Mouse (Mus musculus): ENCODE data around the gene Cidec.

The Cidec gene

GRCm38 (mm10) chr6:113444207-113444965 lies 8.8 kb upstream of the Cidec start:
- in situ Hi-C loops (cut with MboI, MseI): loop anchor here (5.0 to 10.0 kb wide), 2 partner anchors 83 to 520 kb away; no protein-coding TSS in a partner anchor

GRCm38 (mm10) chr6:113443091-113443490 lies 7.5 kb upstream of the Cidec start:
- in situ Hi-C loops (cut with MboI, MseI): loop anchor here (5.0 to 10.0 kb wide), 2 partner anchors 84 to 522 kb away; no protein-coding TSS in a partner anchor

GRCm38 (mm10) chr6:113442442-113443090 lies 7.0 kb upstream of the Cidec start, which contains the start of gene Jagn1:
Gene Jagn1 (plus strand): TSS chr6:113442569.
- in situ Hi-C loops (cut with MboI, MseI): loop anchor here (5.0 to 10.0 kb wide), 2 partner anchors 85 to 522 kb away; no protein-coding TSS in a partner anchor

GRCm38 (mm10) chr6:113442087-113442441 lies 6.5 kb upstream of the Cidec start:
- in situ Hi-C loops (cut with MboI, MseI): loop anchor here (5.0 to 10.0 kb wide), 2 partner anchors 85 to 523 kb away; no protein-coding TSS in a partner anchor

- in situ Hi-C loops (cut with MboI, MseI): loop anchor here (5.0 to 10.0 kb wide), 2 partner anchors 86 to 524 kb away; no protein-coding TSS in a partner anchor
Observed at GRCm38 (mm10) chr6:113441147-113441680, 5.7 kb upstream of the Cidec start.

- in situ Hi-C loops (cut with MboI, MseI): loop anchor here (5.0 to 10.0 kb wide), 2 partner anchors 87 to 524 kb away; no protein-coding TSS in a partner anchor
Observed at GRCm38 (mm10) chr6:113440686-113441085, 5.1 kb upstream of the Cidec start.

GRCm38 (mm10) chr6:113438721-113439430 lies 3.3 kb upstream of the Cidec start:
- in situ Hi-C loops (cut with MboI, MseI): no loop called here

- in situ Hi-C loops (cut with MboI, MseI): no loop called here
Observed at GRCm38 (mm10) chr6:113437135-113437534, 1.6 kb upstream of the Cidec start.

- in situ Hi-C loops (cut with MboI, MseI): no loop called here
Observed at GRCm38 (mm10) chr6:113434691-113435090, 869 bp downstream of the Cidec start.

- in situ Hi-C loops (cut with MboI, MseI): no loop called here
Observed at GRCm38 (mm10) chr6:113433661-113434060, 1.9 kb downstream of the Cidec start.

- in situ Hi-C loops (cut with MboI, MseI): no loop called here
Observed at GRCm38 (mm10) chr6:113431801-113432200, 3.8 kb downstream of the Cidec start.

- in situ Hi-C loops (cut with MboI, MseI): no loop called here
Observed at GRCm38 (mm10) chr6:113430846-113431245, 4.7 kb downstream of the Cidec start.

GRCm38 (mm10) chr6:113429965-113430364 lies 5.6 kb downstream of the Cidec start:
- in situ Hi-C loops (cut with MboI, MseI): no loop called here

- in situ Hi-C loops (cut with MboI, MseI): no loop called here
Observed at GRCm38 (mm10) chr6:113428006-113428405, 7.6 kb downstream of the Cidec start.

- in situ Hi-C loops (cut with MboI, MseI): no loop called here
Observed at GRCm38 (mm10) chr6:113427397-113427796, 8.2 kb downstream of the Cidec start.

GRCm38 (mm10) chr6:113426696-113427095 lies 8.9 kb downstream of the Cidec start:
- in situ Hi-C loops (cut with MboI, MseI): no loop called here

- in situ Hi-C loops (cut with MboI, MseI): loop anchor here (25.0 kb wide), 1 partner anchor 638 kb away; no protein-coding TSS in a partner anchor
Observed at GRCm38 (mm10) chr6:113424187-113424586, 11.4 kb downstream of the Cidec start.

- in situ Hi-C loops (cut with MboI, MseI): loop anchor here (25.0 kb wide), 1 partner anchor 639 kb away; no protein-coding TSS in a partner anchor
Observed at GRCm38 (mm10) chr6:113423000-113423399, 12.6 kb downstream of the Cidec start.

GRCm38 (mm10) chr6:113419199-113419587 lies 16.4 kb downstream of the Cidec start, which contains the start of gene Rpusd3:
Gene Rpusd3 (minus strand): TSS chr6:113419340.
- in situ Hi-C loops (cut with MboI, MseI): loop anchor here (25.0 kb wide), 1 partner anchor 643 kb away; no protein-coding TSS in a partner anchor

GRCm38 (mm10) chr6:113418441-113419198 lies 16.9 kb downstream of the Cidec start:
- in situ Hi-C loops (cut with MboI, MseI): loop anchor here (25.0 kb wide), 1 partner anchor 644 kb away; no protein-coding TSS in a partner anchor

Data from T-helper 2 cell (primary cell).